Mouse (Mus musculus) myocyte (in vitro differentiated cells): Measurements from ENCODE around the gene Vmn1r55. TPM values are rescaled to one million over a fixed set of nuclear protein-coding genes. Genes with fewer than 3 reads are reported as not detected.
"Not testable (repeated sequence)": the region's sequence is repeated elsewhere in the genome, so short reads cannot be mapped to it uniquely, and the experiment has no call there.

Experiments
- H3K27me3 ChIP-seq: one replicate; pipeline ENCODE4 v1.6.1; 2011; ENCODE audit not compliant: control insufficient read depth, insufficient read depth, insufficient read length
- H3K36me3 ChIP-seq: one replicate; pipeline ENCODE4 v1.6.1; 2011; ENCODE audit not compliant: control insufficient read depth, insufficient read depth
- H3K4me2 ChIP-seq: one replicate; pipeline ENCODE4 v1.6.1; 2011; ENCODE audit warnings: low read depth, control low read depth
- H3K4me3 ChIP-seq: one replicate; pipeline ENCODE4 v1.5.1; 2011; ENCODE audit warnings: mild to moderate bottlenecking, control low read depth, moderate library complexity
- H3K79me2 ChIP-seq: one replicate; pipeline ENCODE4 v1.6.1; 2011; ENCODE audit not compliant: control insufficient read depth, insufficient read depth
- H3ac ChIP-seq: one replicate; pipeline ENCODE4 v1.6.1; 2011; ENCODE audit not compliant: control insufficient read depth, insufficient read length
- CEBPB ChIP-seq: IDR thresholded peaks from 2 replicates; pipeline ENCODE4 v1.6.1; 2011; ENCODE audit warnings: mild to moderate bottlenecking, moderate library complexity; ENCODE audit not compliant: poor library complexity, insufficient read depth, severe bottlenecking
- E2F4 ChIP-seq: IDR thresholded peaks from one replicate; pipeline ENCODE4 v1.6.1; 2011; ENCODE audit warnings: mild to moderate bottlenecking, control low read depth, moderate library complexity; ENCODE audit not compliant: insufficient read depth
- MAX ChIP-seq: IDR thresholded peaks from one replicate; pipeline ENCODE4 v1.6.1; 2011; ENCODE audit warnings: low read depth, mild to moderate bottlenecking, control low read depth
- MYOD1 ChIP-seq, 3 experiments: IDR thresholded peaks; one replicate each; pipeline ENCODE4 v1.6.1; 2011; ENCODE audit warnings: control low read depth in 2 of 3, low read depth in 2 of 3, mild to moderate bottlenecking in 2 of 3, moderate library complexity in 1 of 3; ENCODE audit not compliant: insufficient read length in 2 of 3, control insufficient read depth in 1 of 3
- MYOG ChIP-seq, 3 experiments: IDR thresholded peaks; one replicate each; pipeline ENCODE4 v1.6.1; 2011; ENCODE audit warnings: control low read depth in 2 of 3, low read depth in 2 of 3, mild to moderate bottlenecking in 2 of 3; ENCODE audit not compliant: insufficient read length in 2 of 3, control insufficient read depth in 1 of 3, insufficient read depth in 1 of 3
- POLR2A ChIP-seq: IDR thresholded peaks from one replicate; pipeline ENCODE4 v1.6.1; 2011; ENCODE audit warnings: low read depth, mild to moderate bottlenecking, control low read depth, moderate library complexity; ENCODE audit not compliant: insufficient read length
- POLR2AphosphoS2 ChIP-seq: IDR thresholded peaks from one replicate; pipeline ENCODE4 v1.6.1; 2011; ENCODE audit warnings: low read depth, control low read depth; ENCODE audit not compliant: insufficient read length
- REST ChIP-seq: IDR thresholded peaks from one replicate; pipeline ENCODE4 v1.6.1; 2011; ENCODE audit warnings: mild to moderate bottlenecking, control low read depth, moderate library complexity; ENCODE audit not compliant: insufficient read depth, insufficient read length
- SRF ChIP-seq: IDR thresholded peaks from one replicate; pipeline ENCODE4 v1.6.1; 2011; ENCODE audit warnings: low read depth; ENCODE audit not compliant: control insufficient read depth, insufficient read length
- TCF12 ChIP-seq: IDR thresholded peaks from one replicate; pipeline ENCODE4 v1.6.1; 2011; ENCODE audit warnings: mild to moderate bottlenecking, control low read depth; ENCODE audit not compliant: poor library complexity, insufficient read depth, severe bottlenecking
- TCF3 ChIP-seq: IDR thresholded peaks from one replicate; pipeline ENCODE4 v1.6.1; 2011; ENCODE audit warnings: low read depth, control low read depth; ENCODE audit not compliant: insufficient read length
- USF1 ChIP-seq: IDR thresholded peaks from one replicate; pipeline ENCODE4 v1.6.1; 2011; ENCODE audit warnings: low read depth, mild to moderate bottlenecking, control low read depth, moderate library complexity
- polyA plus RNA-seq: library from polyadenylated mRNA; unstranded; fragments of >200 nt; fragmentation: generic; extraction: Trizol; gene quantifications from one replicate; pipeline ENCODE4 v1.2.1, GENCODE M21; 2012; ENCODE audit warnings: missing spikeins

Vmn1r55 gene
- polyA plus RNA-seq, 1 experiment: not detected

- peak overlapping the region; percentile 48 for H3K4me3 ChIP-seq
- H3K4me2 ChIP-seq: peak overlapping the region; percentile 77
- H3K36me3 ChIP-seq: peaks cover 34% of the 10 kb centered on the region
- peaks cover 61% of the 10 kb centered on the region for H3K79me2 ChIP-seq
- no peaks in the 10 kb centered on the region for H3K27me3 ChIP-seq
- TF ChIP-seq MYOG (IDR thresholded peaks at IDR 0.05; ENCODE audit: control insufficient read depth in 1 of 3, insufficient read depth in 1 of 3, insufficient read length in 2 of 3, low read depth in 2 of 3) (no peak), REST (no peak), TCF3 (no peak), TCF12 (no peak), CEBPB (no peak), SRF (no peak), E2F4 (no peak), MYOD1 (IDR thresholded peaks at IDR 0.05; ENCODE audit: control insufficient read depth in 1 of 3, insufficient read length in 2 of 3, low read depth in 2 of 3) (no peak), POLR2A (no peak), USF1 (no peak)
- H3ac ChIP-seq: peak overlapping the region; percentile 74
Observed at GRCm38 (mm10) chr7:5081241-5081640, 68.2 kb downstream of the Vmn1r55 start.

- TF ChIP-seq E2F4: no peak
- TF ChIP-seq MYOD1 (IDR thresholded peaks at IDR 0.05; ENCODE audit: control insufficient read depth in 1 of 3, insufficient read length in 2 of 3, low read depth in 2 of 3): no peak
- no peak for TF ChIP-seq CEBPB
- TF ChIP-seq POLR2AphosphoS2: no peak
- TF ChIP-seq SRF: no peak
- no peak for TF ChIP-seq USF1
- TF ChIP-seq TCF12: no peak
- TF ChIP-seq MYOG (IDR thresholded peaks at IDR 0.05; ENCODE audit: control insufficient read depth in 1 of 3, insufficient read depth in 1 of 3, insufficient read length in 2 of 3, low read depth in 2 of 3): no peak
- TF ChIP-seq TCF3: no peak
- TF ChIP-seq MAX: no peak
- TF ChIP-seq REST: no peak
- TF ChIP-seq POLR2A: no peak
- peak overlapping the region; percentile 48 for H3K4me3 ChIP-seq
- H3K36me3 ChIP-seq: peaks cover 36% of the 10 kb centered on the region
Observed at GRCm38 (mm10) chr7:5080815-5081214, 68.7 kb downstream of the Vmn1r55 start.

GRCm38 (mm10) chr7:5080010-5080751 lies 69.3 kb downstream of the Vmn1r55 start, which contains the start of gene Epn1:
TSS of gene Epn1 (plus strand) at chr7:5080235.
- TF ChIP-seq MYOD1 (IDR thresholded peaks at IDR 0.05; ENCODE audit: control insufficient read depth in 1 of 3, insufficient read length in 2 of 3, low read depth in 2 of 3) (peak in 1 of 3 experiments; percentile 8), POLR2AphosphoS2 (peak; percentile 100), USF1 (peak; percentile 11), POLR2A (peak; percentile 68), REST (no peak)
- H3ac ChIP-seq: peak within 1 kb of the TSS; percentile 74
- peaks cover 36% of the 10 kb centered on the region for H3K36me3 ChIP-seq
- peaks cover 53% of the 10 kb centered on the region for H3K79me2 ChIP-seq
- peak within 1 kb of the TSS; percentile 48 for H3K4me3 ChIP-seq
- H3K4me2 ChIP-seq: peak within 1 kb of the TSS; percentile 77
- H3K27me3 ChIP-seq: no peaks in the 10 kb centered on the region

More at GRCm38 (mm10) chr7:5080815-5081214, 68.7 kb downstream of the Vmn1r55 start:
- Histone ChIP-seq H3K79me2 (peaks cover 59% of the 10 kb centered on the region), H3K4me2 (peak overlapping the region; percentile 77), H3ac (peak overlapping the region; percentile 74), H3K27me3 (no peaks in the 10 kb centered on the region)

GRCm38 (mm10) chr7:5079365-5080009 lies 70.0 kb downstream of the Vmn1r55 start:
- Histone ChIP-seq H3K4me3 (peak overlapping the region; percentile 48), H3ac (peak overlapping the region; percentile 74), H3K79me2 (peaks cover 46% of the 10 kb centered on the region), H3K4me2 (peak overlapping the region; percentile 60), H3K36me3 (peaks cover 38% of the 10 kb centered on the region)
- not testable (repeated sequence) for H3K27me3 ChIP-seq

Other genes with a start within 250 kb of the Vmn1r55 start
- not detected for gene Gm36210, start 243.2 kb downstream of the Vmn1r55 start, polyA plus RNA-seq
- 8.0 TPM for gene Zfp628, start 234.5 kb downstream of the Vmn1r55 start, polyA plus RNA-seq
- 3.1 TPM for gene Nat14, start 227.6 kb downstream of the Vmn1r55 start, polyA plus RNA-seq
- gene Ssc5d, start 223.9 kb downstream of the Vmn1r55 start, polyA plus RNA-seq: 13.6 TPM
- 7.1 TPM for gene Sbk2, start 185.3 kb downstream of the Vmn1r55 start, polyA plus RNA-seq
- gene Sbk3, start 178.5 kb downstream of the Vmn1r55 start, polyA plus RNA-seq: 0.34 TPM
- 16.3 TPM for gene Zfp579, start 153.5 kb downstream of the Vmn1r55 start, polyA plus RNA-seq
- 15.7 TPM for gene Zfp524, start 135.3 kb downstream of the Vmn1r55 start, polyA plus RNA-seq
- gene Fiz1, start 135.0 kb downstream of the Vmn1r55 start, polyA plus RNA-seq: 22.8 TPM
- gene Gm44973, start 134.2 kb downstream of the Vmn1r55 start, polyA plus RNA-seq: not detected
- gene Zfp865, start 129.3 kb downstream of the Vmn1r55 start, polyA plus RNA-seq: 18.1 TPM
- 0.19 TPM for gene Ccdc106, start 129.1 kb downstream of the Vmn1r55 start, polyA plus RNA-seq
- not detected for gene 4632433K11Rik, start 115.6 kb downstream of the Vmn1r55 start, polyA plus RNA-seq
- gene Zfp784, start 111.2 kb downstream of the Vmn1r55 start, polyA plus RNA-seq: 1.5 TPM
- 13.1 TPM for gene Zfp580, start 98.1 kb downstream of the Vmn1r55 start, polyA plus RNA-seq
- gene U2af2, start 87.5 kb downstream of the Vmn1r55 start, polyA plus RNA-seq: 159 TPM
- 118 TPM for gene Epn1, start 69.4 kb downstream of the Vmn1r55 start, polyA plus RNA-seq
- gene Rfpl4, start 32.7 kb downstream of the Vmn1r55 start, polyA plus RNA-seq: not detected
- gene Rasl2-9, start 23.7 kb downstream of the Vmn1r55 start, polyA plus RNA-seq: 0.10 TPM
- gene Vmn1r56, start 47.1 kb upstream of the Vmn1r55 start, polyA plus RNA-seq: not detected
- not detected for gene Vmn1r57, start 68.8 kb upstream of the Vmn1r55 start, polyA plus RNA-seq
- not detected for gene Gm5065, start 200.9 kb upstream of the Vmn1r55 start, polyA plus RNA-seq
- not detected for gene Nlrp2, start 201.4 kb upstream of the Vmn1r55 start, polyA plus RNA-seq